Mouse (Mus musculus): Measurements from ENCODE around the gene Ropn1.

GRCm38 (mm10) chr16:34674365-34674764 lies 24.6 kb downstream of the Ropn1 start:
- no peak for TF ChIP-seq CTCF (IDR thresholded peaks at IDR 0.05; ENCODE audit: control insufficient read depth, insufficient read depth, insufficient read length)
- TF ChIP-seq USF1 (IDR thresholded peaks at IDR 0.05; ENCODE audit: low read depth): no peak

Data from C2C12 (cell line).